Mouse (Mus musculus): ENCODE data around the gene Ak1. TPM values are rescaled to one million over a fixed set of nuclear protein-coding genes. Genes with fewer than 3 reads are reported as not detected.

Gene Ak1
- polyA plus RNA-seq, 1 experiment from 2014 or later, result 10.5 TPM

DNA sequence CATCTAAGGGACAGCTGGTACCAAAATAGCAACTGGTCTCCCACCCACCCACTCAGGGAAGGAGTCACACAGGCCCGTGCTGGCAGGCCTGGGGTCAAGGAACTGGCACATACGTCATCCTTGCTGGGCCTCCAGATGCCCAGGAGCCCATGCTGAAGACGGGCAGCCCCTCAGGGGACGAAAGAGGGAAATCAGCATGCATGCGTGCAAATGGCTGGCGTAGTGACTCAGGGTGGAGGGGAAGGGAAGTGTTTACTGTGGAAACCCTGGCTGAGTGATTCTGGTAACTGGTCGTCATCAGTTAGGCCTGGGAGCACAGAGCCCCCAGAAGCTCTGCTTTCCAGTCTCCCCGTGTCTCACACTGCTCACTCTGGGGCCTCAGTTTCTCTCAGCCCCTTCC lies 43.8 kb downstream of the Ak1 start:
- Histone ChIP-seq H3K4me2 (replicated peaks; ENCODE audit: low read depth) (no peak overlapping the region), H3K27ac (ENCODE audit: low read depth, low read length) (no peak overlapping the region), H3K27me3 (replicated peaks; ENCODE audit: control insufficient read depth, insufficient read depth, low read length) (no peaks in the 10 kb centered on the region), H3K4me1 (replicated peaks; ENCODE audit: control insufficient read depth, insufficient read depth, low read length) (no peaks in the 10 kb centered on the region), H3K4me3 (ENCODE audit: low read depth, low read length) (no peak overlapping the region), H3K9ac (ENCODE audit: low read depth, low read length) (no peak overlapping the region), H3K9me3 (ENCODE audit: control insufficient read depth) (no peaks in the 10 kb centered on the region), H3K36me3 (ENCODE audit: control insufficient read depth, insufficient read depth) (peaks cover 8% of the 10 kb centered on the region; the same call in 1 of the 2 replicates)
- ATAC-seq, result no peak
- no peak for TF ChIP-seq CTCF (IDR thresholded peaks at IDR 0.05; ENCODE audit: low read depth)
- 79% methylated on average over 8 of the region's 8 CpGs for WGBS

DNA sequence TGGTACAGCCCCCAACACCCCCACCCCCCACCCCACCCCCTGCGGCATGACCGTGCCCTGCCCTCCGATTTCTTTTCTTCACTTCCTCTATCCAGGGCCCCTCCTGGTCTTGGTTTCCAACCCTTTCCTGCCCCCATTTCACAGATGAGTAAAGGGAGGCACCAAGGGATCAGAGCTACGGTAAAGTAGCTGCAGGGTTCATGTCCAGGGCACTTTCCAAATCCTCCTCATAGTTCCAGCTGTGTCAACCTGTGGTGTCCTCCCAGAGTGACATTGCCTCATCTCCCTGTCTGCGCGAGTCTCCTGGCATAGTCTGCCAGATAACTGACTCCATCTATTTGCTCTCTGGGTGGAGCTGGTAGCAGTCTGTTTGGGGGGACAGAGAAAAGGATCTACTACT lies 44.3 kb downstream of the Ak1 start:
- H3K4me3 ChIP-seq (ENCODE audit: low read depth, low read length), result no peak overlapping the region
- WGBS, result 52% methylated on average over 6 of the region's 6 CpGs
- H3K9me3 ChIP-seq (ENCODE audit: control insufficient read depth), result no peaks in the 10 kb centered on the region
- H3K27ac ChIP-seq (ENCODE audit: low read depth, low read length), result no peak overlapping the region
- no peaks in the 10 kb centered on the region for H3K4me1 ChIP-seq (replicated peaks; ENCODE audit: control insufficient read depth, insufficient read depth, low read length)
- no peak for TF ChIP-seq CTCF (IDR thresholded peaks at IDR 0.05; ENCODE audit: low read depth)
- no peak overlapping the region for H3K4me2 ChIP-seq (replicated peaks; ENCODE audit: low read depth)
- peaks cover 8% of the 10 kb centered on the region; the same call in 1 of the 2 replicates for H3K36me3 ChIP-seq (ENCODE audit: control insufficient read depth, insufficient read depth)
- no peaks in the 10 kb centered on the region for H3K27me3 ChIP-seq (replicated peaks; ENCODE audit: control insufficient read depth, insufficient read depth, low read length)
- H3K9ac ChIP-seq (ENCODE audit: low read depth, low read length), result no peak overlapping the region
- ATAC-seq, result no peak

DNA sequence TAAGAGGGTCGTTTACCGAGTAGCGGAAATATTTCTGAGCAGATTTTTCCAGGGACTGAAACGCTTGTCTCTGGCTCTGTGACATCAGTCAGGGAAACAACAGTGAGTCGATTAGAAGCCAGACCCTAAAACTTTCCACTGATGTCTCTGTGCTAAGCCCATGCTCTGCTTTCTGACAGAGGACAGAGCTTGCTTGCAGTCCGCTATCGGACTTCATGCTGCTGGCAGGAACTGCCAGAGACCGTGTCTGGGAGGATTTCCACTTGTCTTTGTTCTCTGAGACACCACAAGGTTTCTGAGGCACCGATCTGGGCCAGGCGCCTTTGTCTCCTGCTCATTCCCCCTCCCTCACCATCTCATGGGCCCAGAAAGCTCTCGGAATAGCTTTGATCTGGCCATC lies 46.2 kb downstream of the Ak1 start:
- H3K4me1 ChIP-seq (replicated peaks; ENCODE audit: control insufficient read depth, insufficient read depth, low read length), result no peaks in the 10 kb centered on the region
- H3K9me3 ChIP-seq (ENCODE audit: control insufficient read depth), result no peaks in the 10 kb centered on the region
- TF ChIP-seq CTCF (IDR thresholded peaks at IDR 0.05; ENCODE audit: low read depth), result no peak
- WGBS, result 47% methylated on average over 11 of the region's 11 CpGs
- no peak overlapping the region for H3K27ac ChIP-seq (ENCODE audit: low read depth, low read length)
- no peak overlapping the region for H3K4me2 ChIP-seq (replicated peaks; ENCODE audit: low read depth)
- no peak overlapping the region for H3K9ac ChIP-seq (ENCODE audit: low read depth, low read length)
- peaks cover 20% of the 10 kb centered on the region; the same call in 1 of the 2 replicates for H3K36me3 ChIP-seq (ENCODE audit: control insufficient read depth, insufficient read depth)
- no peak overlapping the region for H3K4me3 ChIP-seq (ENCODE audit: low read depth, low read length)
- no peaks in the 10 kb centered on the region for H3K27me3 ChIP-seq (replicated peaks; ENCODE audit: control insufficient read depth, insufficient read depth, low read length)
- ATAC-seq, result no peak

DNA sequence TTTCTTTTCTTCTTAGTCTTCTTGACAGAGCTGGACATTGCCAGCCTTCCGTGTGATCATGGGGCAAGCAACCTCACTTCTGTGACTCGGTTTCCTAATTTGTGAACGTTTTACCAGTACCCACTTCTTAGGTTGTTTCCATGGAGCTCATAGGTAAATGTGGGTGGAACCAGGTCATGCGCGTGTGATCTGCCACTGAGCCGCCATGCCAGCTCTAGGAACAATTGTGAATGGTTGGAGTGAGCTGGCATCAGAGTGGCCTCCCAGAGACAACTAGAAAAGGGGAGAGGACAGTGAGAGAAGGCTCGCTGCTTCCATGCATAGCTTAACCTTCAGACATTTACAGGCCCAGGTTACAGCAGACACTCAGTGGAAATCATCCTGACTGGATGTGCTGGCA lies 46.6 kb downstream of the Ak1 start:
- TF ChIP-seq CTCF (IDR thresholded peaks at IDR 0.05; ENCODE audit: low read depth), result no peak
- Histone ChIP-seq H3K4me2 (replicated peaks; ENCODE audit: low read depth) (no peak overlapping the region), H3K4me3 (ENCODE audit: low read depth, low read length) (no peak overlapping the region), H3K36me3 (ENCODE audit: control insufficient read depth, insufficient read depth) (peaks cover 20% of the 10 kb centered on the region; the same call in 1 of the 2 replicates), H3K27ac (ENCODE audit: low read depth, low read length) (no peak overlapping the region), H3K9ac (ENCODE audit: low read depth, low read length) (no peak overlapping the region), H3K4me1 (replicated peaks; ENCODE audit: control insufficient read depth, insufficient read depth, low read length) (no peaks in the 10 kb centered on the region), H3K27me3 (replicated peaks; ENCODE audit: control insufficient read depth, insufficient read depth, low read length) (no peaks in the 10 kb centered on the region), H3K9me3 (ENCODE audit: control insufficient read depth) (no peaks in the 10 kb centered on the region)
- WGBS, result 90% methylated on average over 7 of the region's 7 CpGs
- ATAC-seq, result no peak

DNA sequence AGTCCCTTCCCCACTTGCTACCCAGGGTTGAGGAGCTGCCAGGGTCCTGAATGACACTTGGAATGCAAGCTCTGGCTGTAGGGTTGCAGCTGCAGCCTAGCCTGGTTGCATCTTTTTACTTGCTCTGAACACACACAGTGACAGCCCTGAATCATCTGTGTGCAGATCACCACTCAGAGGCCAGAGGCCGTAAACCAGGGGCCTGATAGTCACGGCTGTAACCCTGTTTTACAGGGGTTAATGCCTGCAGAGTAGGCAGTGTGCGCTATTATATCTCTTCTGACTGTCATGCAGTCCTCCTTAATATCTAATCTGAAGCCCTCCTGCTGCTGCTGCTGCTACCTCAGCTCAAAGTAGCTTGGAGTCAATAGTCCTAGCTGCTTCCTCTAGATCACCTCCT lies 48.3 kb downstream of the Ak1 start:
- 33% methylated on average over 3 of the region's 3 CpGs for WGBS
- Histone ChIP-seq H3K9me3 (ENCODE audit: control insufficient read depth) (no peaks in the 10 kb centered on the region), H3K36me3 (ENCODE audit: control insufficient read depth, insufficient read depth) (peaks cover 26% of the 10 kb centered on the region; the same call in 1 of the 2 replicates), H3K27ac (ENCODE audit: low read depth, low read length) (no peak overlapping the region; the same call in 1 of the 2 replicates), H3K4me1 (replicated peaks; ENCODE audit: control insufficient read depth, insufficient read depth, low read length) (no peaks in the 10 kb centered on the region), H3K9ac (ENCODE audit: low read depth, low read length) (no peak overlapping the region), H3K27me3 (replicated peaks; ENCODE audit: control insufficient read depth, insufficient read depth, low read length) (no peaks in the 10 kb centered on the region), H3K4me2 (replicated peaks; ENCODE audit: low read depth) (no peak overlapping the region), H3K4me3 (ENCODE audit: low read depth, low read length) (no peak overlapping the region)
- TF ChIP-seq CTCF (IDR thresholded peaks at IDR 0.05; ENCODE audit: low read depth), result no peak
- no peak for ATAC-seq

DNA sequence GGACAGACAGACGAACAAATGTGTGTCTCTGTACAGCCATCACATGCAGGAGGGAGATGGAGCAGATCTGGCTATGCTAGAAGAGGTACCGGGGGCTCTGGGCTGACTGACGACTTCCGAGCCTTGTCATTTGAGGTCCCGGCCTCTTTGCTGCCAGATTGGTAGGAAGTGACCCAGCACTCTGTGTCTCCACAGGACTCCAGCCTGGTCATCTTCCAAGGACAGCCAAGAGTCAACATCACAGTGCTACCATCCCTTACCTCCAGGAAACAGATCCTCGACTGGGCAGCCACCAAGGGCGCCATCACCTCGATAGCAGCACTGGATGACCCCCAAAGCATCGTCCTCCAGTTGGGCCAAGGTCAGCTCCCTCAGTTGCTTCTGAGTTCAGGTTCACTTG lies 49.6 kb downstream of the Ak1 start:
- H3K36me3 ChIP-seq (ENCODE audit: control insufficient read depth, insufficient read depth), result peaks cover 26% of the 10 kb centered on the region; the same call in 1 of the 2 replicates
- H3K4me1 ChIP-seq (replicated peaks; ENCODE audit: control insufficient read depth, insufficient read depth, low read length), result no peaks in the 10 kb centered on the region
- H3K4me2 ChIP-seq (replicated peaks; ENCODE audit: low read depth), result no peak overlapping the region
- WGBS, result 91% methylated on average over 9 of the region's 9 CpGs
- no peak for ATAC-seq
- H3K9ac ChIP-seq (ENCODE audit: low read depth, low read length), result no peak overlapping the region
- no peak for TF ChIP-seq CTCF (IDR thresholded peaks at IDR 0.05; ENCODE audit: low read depth)
- H3K9me3 ChIP-seq (ENCODE audit: control insufficient read depth), result no peaks in the 10 kb centered on the region
- no peak overlapping the region for H3K27ac ChIP-seq (ENCODE audit: low read depth, low read length)
- no peaks in the 10 kb centered on the region for H3K27me3 ChIP-seq (replicated peaks; ENCODE audit: control insufficient read depth, insufficient read depth, low read length)
- H3K4me3 ChIP-seq (ENCODE audit: low read depth, low read length), result no peak overlapping the region

Measured in intestine, postnatal 0 days (tissue).